Mouse (Mus musculus): Measurements from ENCODE around the gene 9530053A07Rik.

The 9530053A07Rik gene

DNA sequence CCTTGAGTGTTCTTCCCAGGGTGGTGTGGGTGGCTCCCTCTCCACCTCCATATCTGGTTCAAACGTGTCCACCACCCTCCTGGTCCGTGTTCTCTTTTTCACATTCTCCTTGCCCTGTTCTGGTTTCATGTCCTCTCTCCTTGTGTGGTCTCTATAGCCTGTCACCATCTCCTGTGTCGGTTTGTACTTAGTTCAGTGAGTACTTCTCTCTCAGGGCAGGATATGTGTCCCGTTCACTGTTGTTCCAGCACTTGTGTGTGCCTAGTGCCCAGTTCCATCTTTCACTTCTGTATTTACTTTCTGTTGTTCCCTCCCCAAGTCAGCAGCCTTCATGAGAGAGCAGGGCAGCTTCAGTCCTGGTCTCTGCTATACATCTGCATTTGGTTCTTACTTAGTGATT, 46.1 kb downstream of the 9530053A07Rik start:
- DNase-seq (ENCODE audit: low read depth): no peak

DNA sequence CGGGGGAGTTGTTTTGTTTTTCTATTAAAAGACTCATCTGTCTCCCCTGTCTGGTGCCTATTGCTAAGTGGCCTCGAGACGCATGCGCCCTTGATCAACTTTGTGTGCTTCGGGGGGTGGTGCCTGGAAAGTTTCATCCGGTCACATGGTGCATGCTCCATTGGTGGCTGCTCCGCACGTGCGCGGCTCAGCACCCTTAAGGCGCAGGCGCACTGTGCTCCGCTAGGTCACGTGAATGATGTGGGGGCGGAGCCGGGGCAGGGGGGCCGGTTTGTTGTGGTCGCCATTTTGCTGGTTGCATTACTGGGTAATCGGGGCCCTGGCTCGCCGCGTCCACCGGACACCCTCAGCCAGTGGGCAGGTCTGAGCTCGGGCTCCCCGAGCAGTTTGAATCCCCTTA, 50.0 kb downstream of the 9530053A07Rik start, which contains the start of gene Dyrk1b:
Dyrk1b (plus strand) TSS at position 242 of the 400 bp plus-strand sequence.
- DNase-seq (ENCODE audit: low read depth): peak; percentile 99

DNA sequence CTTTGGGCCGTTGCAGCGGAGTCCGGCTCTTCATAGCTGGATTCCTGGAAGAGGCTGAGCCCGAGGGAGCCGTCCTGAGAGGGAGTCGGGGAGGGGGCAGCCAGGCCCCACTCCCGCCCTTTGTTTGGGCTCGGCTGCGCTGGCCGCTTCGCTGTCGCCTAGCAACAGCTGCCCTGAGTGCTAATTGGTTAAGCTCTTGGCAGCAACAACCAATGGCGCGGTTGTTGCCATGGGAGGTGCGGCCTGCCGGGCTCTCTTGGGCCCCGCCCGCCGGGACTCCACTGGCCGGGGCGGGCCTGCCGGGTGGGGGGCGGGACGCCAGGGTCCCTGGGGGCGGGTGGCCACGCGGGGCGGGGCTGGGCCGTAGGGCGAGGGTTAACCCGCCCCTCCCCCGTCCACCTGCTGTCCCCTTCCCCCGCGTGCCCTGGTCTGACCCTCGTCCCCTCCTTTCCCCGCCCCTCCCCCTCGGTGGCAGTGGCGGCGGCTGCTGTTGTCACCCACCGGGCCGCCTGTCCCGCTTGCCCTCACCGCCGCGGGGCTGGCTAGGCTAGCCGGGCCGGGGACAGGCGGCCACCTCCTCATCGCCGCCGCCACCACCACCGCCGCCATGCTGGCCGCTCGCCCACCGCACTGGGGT, 50.6 kb downstream of the 9530053A07Rik start:
- peak; percentile 95 for DNase-seq (ENCODE audit: low read depth)

DNA sequence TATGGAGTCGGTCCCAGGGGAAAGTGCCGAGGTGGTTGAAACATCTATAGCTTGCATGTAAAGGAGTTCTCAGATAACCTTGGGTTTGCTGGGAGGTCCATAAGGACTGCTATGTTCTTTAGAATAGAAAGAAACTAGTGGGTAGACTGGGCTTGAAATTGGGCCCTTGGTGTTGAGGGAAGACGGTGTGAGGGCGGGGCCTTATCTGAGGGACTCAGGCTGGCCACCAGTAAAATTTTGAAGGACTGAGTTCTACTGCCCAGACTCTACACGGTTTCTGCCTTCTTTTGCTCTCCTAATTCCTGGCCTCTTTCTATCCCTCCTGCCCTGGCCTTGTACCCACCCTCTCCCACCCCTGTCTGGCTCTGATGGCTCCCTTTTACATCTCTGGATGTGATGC, 51.6 kb downstream of the 9530053A07Rik start:
- DNase-seq (ENCODE audit: low read depth): no peak

DNA sequence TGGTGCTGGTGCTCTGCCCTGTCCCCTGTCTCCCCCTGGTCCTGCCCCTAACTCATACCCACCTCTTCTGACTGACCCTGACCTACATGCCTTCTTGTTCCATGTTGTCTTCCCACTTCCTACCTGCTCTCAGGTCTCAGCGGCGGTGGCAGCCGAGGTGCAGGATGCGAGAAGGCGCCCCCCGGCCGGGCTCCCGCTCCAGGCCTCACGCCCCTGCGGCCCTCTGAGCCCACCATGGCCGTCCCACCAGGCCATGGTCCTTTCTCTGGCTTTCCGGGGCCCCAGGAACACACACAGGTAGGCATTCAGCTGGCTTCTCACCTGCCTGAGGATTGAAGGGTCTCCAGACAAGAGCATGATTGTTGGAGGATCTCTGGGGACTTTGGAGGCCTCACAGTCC, 52.1 kb downstream of the 9530053A07Rik start:
- no peak for DNase-seq (ENCODE audit: low read depth)

DNA sequence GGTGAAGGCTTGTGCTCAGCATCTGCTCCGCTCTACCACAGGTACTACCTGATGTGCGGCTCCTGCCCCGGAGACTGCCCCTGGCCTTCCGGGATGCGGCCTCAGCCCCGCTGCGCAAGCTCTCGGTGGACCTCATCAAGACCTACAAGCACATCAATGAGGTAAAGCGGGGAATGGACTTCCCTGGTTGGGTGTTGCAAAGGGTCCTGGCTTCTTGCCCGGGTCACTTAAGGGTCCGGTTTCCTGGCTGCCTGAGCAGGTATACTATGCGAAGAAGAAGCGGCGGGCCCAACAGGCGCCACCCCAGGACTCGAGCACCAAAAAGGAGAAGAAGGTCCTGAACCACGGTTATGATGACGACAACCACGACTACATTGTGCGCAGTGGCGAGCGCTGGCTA, 53.1 kb downstream of the 9530053A07Rik start:
- no peak for DNase-seq (ENCODE audit: low read depth)

DNA sequence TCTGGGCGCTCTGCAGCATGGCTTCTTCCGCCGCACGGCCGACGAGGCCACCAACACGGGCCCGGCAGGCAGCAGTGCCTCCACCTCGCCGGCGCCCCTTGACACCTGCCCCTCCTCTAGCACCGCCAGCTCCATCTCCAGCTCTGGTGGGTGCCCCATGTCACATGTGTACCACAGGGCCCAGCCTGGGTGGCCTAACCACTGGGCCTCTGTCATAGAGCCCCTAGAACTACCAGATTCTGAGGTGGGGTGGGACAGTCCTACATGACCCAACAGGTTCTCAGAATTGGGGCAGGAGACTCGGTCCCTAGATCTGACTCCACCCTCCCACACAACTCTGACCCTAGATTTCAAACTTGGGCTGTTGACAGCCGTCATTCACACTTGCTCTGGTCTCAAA, 56.6 kb downstream of the 9530053A07Rik start:
- no peak for DNase-seq (ENCODE audit: low read depth)

DNA sequence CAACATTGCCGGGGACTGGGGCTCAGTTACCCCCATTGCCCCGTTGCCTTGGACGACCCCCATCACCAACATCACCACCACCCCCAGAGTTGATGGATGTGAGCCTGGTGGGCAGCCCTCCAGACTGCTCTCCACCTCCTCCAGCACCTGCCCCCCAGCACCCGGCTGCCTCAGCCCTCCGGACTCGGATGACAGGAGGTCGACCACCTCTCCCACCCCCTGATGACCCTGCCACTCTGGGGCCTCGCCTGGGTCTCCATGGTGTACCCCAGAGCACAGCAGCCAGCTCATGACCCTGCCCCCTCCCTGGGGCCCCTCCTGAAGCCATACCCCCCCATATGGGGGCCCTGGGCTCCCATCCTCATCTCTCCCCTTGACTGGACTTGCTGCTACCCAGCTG, 57.4 kb downstream of the 9530053A07Rik start:
- DNase-seq (ENCODE audit: low read depth): no peak

DNA sequence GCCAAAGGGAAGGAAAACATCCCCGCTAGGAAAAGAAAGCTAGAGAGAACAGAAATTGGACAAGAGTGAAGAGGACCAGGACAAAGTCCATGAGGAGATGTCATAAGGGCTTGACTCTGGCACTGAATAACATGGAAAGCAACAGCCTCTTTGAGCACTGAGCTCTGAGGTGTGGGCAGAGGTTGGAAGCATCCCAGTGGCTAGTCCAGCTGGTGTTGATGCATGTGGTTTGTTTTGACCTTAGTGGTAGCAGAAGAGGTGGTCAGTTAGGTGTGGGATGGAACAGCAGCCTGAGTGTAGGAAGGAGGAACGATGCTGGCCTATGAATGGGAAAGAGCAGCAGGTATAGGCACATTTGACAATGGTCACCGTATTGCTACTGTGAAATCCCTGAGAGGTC, 62.2 kb downstream of the 9530053A07Rik start:
- no peak for DNase-seq (ENCODE audit: low read depth)

DNA sequence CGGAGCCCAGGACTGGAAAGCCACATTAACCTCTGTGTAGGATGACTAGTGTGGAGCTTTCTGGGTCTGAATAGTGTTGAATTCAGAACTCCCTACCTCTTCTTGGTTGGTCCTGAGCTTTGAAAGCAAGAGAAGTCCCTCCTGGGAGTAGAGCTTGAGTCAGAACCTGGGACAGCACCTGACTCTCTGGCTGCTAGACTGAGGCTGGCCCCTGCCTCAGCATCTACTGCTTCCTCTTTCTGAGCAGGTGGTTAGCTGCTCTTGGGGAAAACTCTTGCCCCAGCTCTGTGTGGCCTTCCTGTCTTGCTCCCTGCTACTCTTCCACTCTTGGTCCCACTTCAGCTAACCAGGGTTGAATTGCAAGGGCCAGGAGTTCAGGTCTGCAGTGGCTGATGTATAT, 62.6 kb downstream of the 9530053A07Rik start:
- DNase-seq (ENCODE audit: low read depth): no peak

DNA sequence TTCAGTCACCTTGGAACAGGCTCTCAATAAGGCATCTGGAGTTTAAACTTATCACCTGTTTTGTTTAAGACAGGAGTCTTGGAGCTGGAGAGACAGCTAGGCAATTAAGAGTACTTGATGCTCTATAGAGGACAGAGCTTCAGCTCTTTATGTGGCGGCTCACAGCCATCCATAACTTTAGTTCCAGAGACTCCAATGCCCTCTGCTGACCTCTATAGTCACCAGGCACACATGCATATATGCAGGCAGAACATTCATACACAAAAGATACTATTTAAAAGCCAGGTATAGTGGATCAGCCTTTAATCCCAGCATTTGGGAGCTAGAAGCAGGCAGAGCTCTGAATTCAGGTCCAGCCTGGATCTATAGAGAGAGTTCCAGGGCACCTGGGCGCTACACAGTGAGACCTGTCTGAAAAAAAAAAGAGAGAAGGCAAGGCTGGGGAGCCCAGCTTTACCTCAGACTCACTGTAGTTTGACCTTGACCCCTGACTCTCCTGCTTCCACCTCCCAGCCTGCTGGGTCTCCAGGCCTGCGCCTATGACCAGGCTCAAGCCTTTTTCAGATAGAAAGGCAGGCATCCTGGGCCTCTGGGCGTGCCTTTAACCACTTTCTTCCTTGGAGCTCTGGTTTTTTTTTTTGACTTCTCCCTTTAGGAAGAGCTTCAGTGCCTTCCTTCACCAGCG, 66.3 kb downstream of the 9530053A07Rik start:
- no peak for DNase-seq (ENCODE audit: low read depth)

DNA sequence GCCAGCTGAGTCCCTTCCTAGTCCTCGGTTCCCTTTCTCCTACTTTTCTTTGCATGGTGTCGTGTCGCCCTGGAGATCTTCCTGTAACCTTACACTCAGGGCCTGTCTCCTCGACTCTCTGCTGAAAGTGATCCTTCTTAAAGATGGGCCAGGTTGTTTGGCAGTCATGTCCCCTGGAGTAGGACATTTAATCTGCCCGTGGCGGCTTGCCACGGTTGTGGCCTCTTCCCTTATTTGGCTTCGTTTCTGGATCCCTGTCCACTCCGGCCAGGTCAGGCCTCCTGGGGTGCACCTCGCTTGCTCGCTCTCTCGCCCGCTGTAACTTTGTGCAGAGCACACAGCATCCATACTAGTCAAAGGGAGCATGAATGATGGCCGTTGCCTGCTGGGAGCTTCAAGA, 67.3 kb downstream of the 9530053A07Rik start:
- no peak for DNase-seq (ENCODE audit: low read depth)

DNA sequence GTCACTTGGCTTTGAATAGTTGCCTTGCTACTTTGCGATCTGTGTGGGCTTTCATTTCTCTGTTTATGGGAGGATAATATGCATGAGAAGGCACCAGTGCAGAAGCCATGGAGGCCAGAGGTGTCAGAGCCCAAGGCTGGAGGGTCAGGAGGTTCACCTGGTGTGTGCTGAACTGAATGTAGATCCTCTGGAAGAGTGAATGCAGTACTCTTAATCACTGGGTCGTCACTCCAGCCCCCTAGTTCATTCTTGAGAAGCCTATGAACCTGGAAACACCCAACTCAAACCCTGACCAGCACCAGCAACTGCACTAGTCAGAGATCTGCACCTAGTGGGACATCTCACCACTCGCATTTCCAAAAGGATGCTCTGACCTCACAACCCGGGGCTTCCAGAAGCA, 69.8 kb downstream of the 9530053A07Rik start:
- DNase-seq (ENCODE audit: low read depth): no peak

DNA sequence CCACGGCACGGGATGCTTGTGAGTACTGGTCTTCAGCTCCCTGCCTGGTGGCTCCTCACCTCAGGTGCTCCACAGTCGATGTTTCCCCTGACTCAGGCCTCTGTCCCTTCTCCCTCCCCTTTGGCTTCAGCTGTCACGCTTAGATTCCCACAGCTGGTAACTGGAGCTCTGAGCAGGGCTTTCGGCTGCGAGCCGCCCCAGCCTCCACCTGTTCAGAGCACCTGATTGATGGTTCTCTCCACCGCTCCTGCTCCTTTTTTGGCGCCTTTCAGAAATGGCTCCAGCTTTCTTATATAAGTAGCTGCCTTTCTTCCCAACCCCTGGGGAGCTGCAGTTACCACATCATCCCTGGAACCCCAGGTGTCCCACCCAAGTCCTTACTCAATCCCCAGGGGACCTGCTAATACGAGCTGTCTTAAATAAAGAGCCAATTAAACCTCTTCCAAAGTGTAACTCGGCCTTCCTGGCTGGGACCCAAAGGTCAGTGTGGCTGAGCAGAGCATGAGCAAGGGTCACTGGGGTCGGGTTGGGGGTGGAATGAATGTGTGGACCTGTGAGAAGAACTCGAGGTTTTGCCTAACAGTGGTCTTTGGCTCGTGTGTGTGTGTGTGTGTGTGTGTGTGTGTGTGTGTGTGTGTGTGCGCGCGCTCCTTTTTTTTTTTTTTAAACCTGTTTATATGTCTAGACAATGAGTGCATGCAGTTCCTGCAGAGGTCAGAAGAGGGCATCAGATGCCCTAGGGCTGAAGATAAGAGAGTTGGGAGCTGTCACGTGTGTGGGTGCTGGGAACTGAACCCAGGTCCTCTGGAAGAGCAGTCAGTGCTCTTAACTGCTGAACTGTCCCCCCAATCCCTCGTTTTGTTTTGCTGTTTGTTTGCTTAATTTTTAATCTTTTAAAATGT, 74.2 kb downstream of the 9530053A07Rik start:
- no peak for DNase-seq (ENCODE audit: low read depth)

DNA sequence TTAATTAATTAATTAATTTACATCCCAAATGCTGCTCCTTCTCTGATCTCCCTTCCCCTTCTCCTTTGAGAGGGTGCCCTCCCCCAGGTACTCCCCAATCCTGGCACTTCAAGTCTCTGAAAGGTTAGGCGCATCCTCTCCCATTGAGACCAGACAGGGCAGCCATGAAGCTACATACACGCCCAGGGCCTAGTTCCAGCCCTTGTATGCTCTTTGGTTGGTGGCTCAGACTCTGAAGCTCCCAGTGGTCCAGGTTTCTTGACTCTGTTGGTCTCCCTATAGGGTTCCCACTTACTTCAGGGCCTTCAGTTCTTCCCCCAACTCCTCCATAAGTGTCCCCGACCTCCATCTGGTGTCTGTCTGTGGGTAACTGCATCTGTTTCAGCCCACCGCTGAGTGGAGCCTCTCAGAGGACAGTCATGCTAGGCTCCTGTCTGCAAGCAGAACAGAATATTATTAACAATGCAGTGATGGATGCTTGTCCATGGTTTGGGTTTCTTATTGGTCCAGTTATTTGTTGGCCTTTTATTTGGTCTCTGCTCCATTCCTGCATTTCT, 76.9 kb downstream of the 9530053A07Rik start:
- DNase-seq (ENCODE audit: low read depth): no peak

DNA sequence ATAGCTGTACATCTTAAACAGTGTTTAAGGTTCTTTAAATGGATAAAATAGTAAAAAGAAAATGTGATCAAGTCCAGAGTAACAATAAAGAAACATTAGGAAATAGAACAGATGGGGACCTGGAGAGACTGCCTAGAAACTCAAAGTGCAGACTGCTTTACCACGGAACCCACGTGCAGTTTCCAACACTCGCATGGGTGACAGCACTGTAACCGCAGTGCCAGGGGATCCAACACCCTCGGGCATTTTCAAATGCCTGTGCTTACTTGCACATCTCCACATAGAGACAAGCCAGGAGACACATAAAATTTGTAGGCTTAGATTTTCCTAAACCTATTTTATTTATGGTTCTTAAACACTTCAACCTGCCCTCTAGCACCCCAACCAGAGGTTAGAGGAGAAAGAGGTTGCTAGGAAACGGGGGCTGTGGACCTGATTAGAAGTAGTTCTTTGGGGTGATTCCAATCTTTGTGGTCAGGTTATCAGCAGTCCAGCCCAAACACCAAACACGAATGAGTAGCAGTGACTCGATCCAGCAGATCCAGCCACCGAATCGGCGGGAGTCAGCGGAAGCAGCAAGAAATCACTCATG, 79.2 kb downstream of the 9530053A07Rik start:
- DNase-seq (ENCODE audit: low read depth): no peak

DNA sequence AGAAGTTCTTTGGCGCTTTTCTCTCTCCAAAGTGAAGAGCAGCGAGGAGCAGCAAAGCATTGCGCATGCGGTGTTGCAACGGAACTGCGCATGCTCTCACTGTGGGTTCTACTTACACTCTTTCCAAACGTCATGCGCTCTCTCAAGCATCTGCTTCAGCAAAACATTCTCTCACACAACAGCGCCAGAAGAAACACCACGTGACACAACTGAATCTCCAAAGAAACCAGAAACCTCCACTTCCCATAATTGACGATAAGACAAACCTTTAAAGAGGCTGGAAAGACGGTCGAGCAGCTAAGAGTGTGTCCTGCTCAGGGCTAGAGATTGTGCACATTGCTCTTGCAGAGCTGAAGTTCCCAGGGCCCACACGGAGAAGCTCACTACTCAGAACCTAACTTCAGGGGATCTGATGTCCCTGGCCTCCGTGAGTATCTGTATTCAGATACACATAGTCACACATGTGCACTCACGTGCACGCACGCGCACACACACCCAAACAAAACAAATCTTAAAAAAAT, 79.8 kb downstream of the 9530053A07Rik start:
- DNase-seq (ENCODE audit: low read depth): peak; percentile 92

DNA sequence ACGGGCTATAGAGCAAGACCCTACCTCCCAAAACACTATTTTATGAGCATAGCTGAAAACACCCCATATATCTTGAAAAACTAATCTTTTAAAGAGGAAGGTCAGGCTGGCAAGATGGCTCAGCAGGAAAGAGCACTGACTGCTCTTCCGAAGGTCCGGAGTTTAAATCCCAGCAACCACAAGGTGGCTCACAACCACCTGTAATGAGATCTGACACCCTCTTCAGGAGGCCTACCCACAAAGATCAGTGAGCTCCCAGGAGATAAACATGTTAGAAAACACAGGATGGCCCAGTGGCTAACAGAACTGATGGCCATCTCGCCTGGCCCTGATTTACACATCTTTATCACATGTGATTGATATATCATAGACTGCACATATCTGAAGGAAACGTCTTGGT, 81.5 kb downstream of the 9530053A07Rik start:
- peak; percentile 1 for DNase-seq (ENCODE audit: low read depth)

DNA sequence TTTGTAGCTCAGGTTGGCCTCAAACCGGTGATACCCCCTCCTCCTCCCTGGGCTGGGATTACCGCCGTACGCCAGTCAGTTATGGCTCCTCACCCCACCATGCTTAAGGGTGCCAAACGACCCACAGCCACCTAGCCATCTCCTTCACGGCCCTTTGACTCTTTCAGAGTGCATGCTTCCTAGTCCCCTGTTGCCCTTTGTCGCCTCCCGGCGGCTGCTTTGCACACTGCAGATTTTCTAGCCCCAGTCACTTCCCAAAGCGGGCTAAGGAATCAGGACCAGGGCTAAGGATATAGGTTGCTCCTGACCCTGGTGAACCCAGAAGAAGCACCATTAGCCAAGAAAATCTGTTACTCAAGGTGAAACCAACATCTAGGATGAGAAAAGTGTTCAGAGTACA, 84.9 kb downstream of the 9530053A07Rik start:
- DNase-seq (ENCODE audit: low read depth): peak; percentile 75

Data from naive thymus-derived CD4-positive, alpha-beta T cell, adult 2 months (primary cell).